Mouse (Mus musculus) thymus, adult 2 months (tissue): ENCODE data around the gene Gpsm2. TPM values are rescaled to one million over a fixed set of nuclear protein-coding genes. Genes with fewer than 3 reads are reported as not detected.
A peak's percentile ranks its signal among the peaks of the same experiment; 100 is the strongest.

ENCODE experiments used
- DNase-seq: peaks from one replicate; pipeline ENCODE4 v3.0.0; 2021
- H3K27ac ChIP-seq: fragments of 200-500 bp; 2 replicates; pipeline ENCODE4 v1.5.1; 2012; ENCODE audit warnings: low read length, control low read depth; ENCODE audit not compliant: control insufficient read depth, insufficient read depth
- H3K27me3 ChIP-seq: fragments of 200-500 bp; 2 replicates; pipeline ENCODE4 v1.6.1; 2012; ENCODE audit warnings: mild to moderate bottlenecking, low read length, moderate library complexity, mixed read lengths; ENCODE audit not compliant: control insufficient read depth, insufficient read depth
- H3K36me3 ChIP-seq: fragments of 200-500 bp; 2 replicates; pipeline ENCODE4 v1.6.1; 2012; ENCODE audit warnings: mild to moderate bottlenecking, low read length, moderate library complexity; ENCODE audit not compliant: control insufficient read depth, insufficient read depth
- H3K4me1 ChIP-seq: fragments of 200-500 bp; replicated peaks from 2 replicates; pipeline ENCODE4 v1.6.1; 2012; ENCODE audit warnings: low read length; ENCODE audit not compliant: control insufficient read depth, insufficient read depth
- H3K4me3 ChIP-seq: fragments of 200-500 bp; 2 replicates; pipeline ENCODE4 v1.5.1; 2012; ENCODE audit warnings: mild to moderate bottlenecking, low read length, control low read depth, moderate library complexity; ENCODE audit not compliant: control insufficient read depth, insufficient read depth
- CTCF ChIP-seq: fragments of 200-500 bp; IDR thresholded peaks from 2 replicates; pipeline ENCODE4 v1.5.1; 2012; ENCODE audit warnings: mild to moderate bottlenecking, control low read depth, low read length, moderate library complexity, borderline replicate concordance; ENCODE audit not compliant: control insufficient read depth, poor library complexity, insufficient read depth; ENCODE audit errors: extremely low read depth
- POLR2A ChIP-seq: fragments of 200-500 bp; IDR thresholded peaks from 2 replicates; pipeline ENCODE4 v1.6.1; 2012; ENCODE audit warnings: mild to moderate bottlenecking, low read length, control low read depth, moderate library complexity; ENCODE audit not compliant: control insufficient read depth, poor library complexity, insufficient read depth; ENCODE audit errors: extremely low read depth
- WGBS: fragments of 180-500 bp; shearing (Covaris S2); methylation state at CpG from one replicate; pipeline ENCODE4 v1.1.7; 2018; 5-methylcytosine and 5-hydroxymethylcytosine counted together
- polyA plus RNA-seq: library from polyadenylated mRNA; depleted of rRNA; stranded (reverse); fragments of >200 nt; gene quantifications from 2 replicates; pipeline ENCODE4 v1.2.3, GENCODE M21; 2012

Gene Gpsm2
- polyA plus RNA-seq, 1 experiment, result 6.2 TPM

- H3K4me1 ChIP-seq, result peaks cover 16% of the 10 kb centered on the region
- no peak overlapping the region for H3K4me3 ChIP-seq
- WGBS, result 51% methylated on average over 3 of the region's 3 CpGs
- no peaks in the 10 kb centered on the region for H3K27me3 ChIP-seq
- no peaks in the 10 kb centered on the region for H3K36me3 ChIP-seq
- no peak for TF ChIP-seq POLR2A
- TF ChIP-seq CTCF, result no peak
- no peak overlapping the region for H3K27ac ChIP-seq
- no peak for DNase-seq
These were observed 4.1 kb downstream of the Gpsm2 start for GRCm38 (mm10) chr3:108717896-108718502.

DNA sequence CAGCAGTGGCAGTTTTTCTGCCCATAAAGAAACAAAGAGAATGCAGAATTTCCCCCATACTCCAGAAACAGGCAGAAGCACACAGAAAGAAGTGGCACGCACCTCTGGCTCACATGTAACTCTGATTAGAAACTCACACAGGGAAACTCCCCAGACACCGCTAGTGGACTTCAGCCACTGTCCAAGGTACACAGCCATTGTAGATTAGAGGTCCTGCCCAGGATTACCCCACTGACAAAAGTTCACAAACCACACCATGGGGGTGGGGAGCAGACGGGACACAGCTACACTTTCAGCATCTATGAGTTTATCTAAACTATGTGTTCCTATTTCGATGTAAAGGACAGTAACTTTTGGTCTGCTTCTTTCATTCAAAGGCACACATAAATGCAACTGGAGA lies 7.3 kb downstream of the Gpsm2 start:
- H3K27ac ChIP-seq, result no peak overlapping the region

DNA sequence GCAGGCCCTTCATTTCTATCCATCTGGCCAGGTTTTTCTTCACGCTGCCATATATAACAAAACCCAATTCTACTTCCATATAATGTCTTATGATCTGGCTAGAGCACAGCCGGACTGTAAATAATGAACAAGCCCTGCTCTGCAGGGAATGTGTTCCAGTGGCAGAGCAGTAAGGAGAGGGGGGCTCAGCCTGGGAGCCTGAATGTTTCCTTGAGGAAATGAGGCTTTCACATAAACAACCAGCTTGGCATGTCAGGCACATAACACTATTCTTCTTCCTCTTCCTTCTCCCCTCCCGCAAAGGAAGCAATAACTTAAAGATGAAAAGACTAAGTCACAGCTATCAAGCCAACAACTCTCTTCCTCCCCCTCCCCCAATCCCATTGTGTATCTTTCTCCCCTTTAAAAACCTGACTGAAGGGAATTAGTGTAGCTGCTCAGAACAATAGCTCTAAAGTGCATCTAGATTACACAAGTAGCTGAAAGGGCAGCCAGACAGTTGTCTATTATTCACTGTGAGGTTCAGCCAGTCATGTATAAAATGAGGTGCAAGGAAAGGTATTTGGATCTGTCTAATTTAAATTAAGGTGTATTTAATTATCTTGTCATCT lies 8.9 kb downstream of the Gpsm2 start:
- Histone ChIP-seq H3K27me3 (no peaks in the 10 kb centered on the region), H3K4me3 (no peak overlapping the region), H3K27ac (peak overlapping the region; percentile 56), H3K36me3 (no peaks in the 10 kb centered on the region), H3K4me1 (peaks cover 12% of the 10 kb centered on the region)
- TF ChIP-seq POLR2A (no peak), CTCF (no peak)
- peak; percentile 20 for DNase-seq
- 39% methylated on average over 3 of the region's 3 CpGs for WGBS

More for the DNA sequence above, 7.3 kb downstream of the Gpsm2 start:
- no peaks in the 10 kb centered on the region for H3K36me3 ChIP-seq
- H3K27me3 ChIP-seq, result no peaks in the 10 kb centered on the region
- TF ChIP-seq CTCF, result no peak
- no peak for TF ChIP-seq POLR2A
- H3K4me3 ChIP-seq, result no peak overlapping the region
- DNase-seq, result no peak
- peaks cover 12% of the 10 kb centered on the region for H3K4me1 ChIP-seq
- 98% methylated on average over 4 of the region's 4 CpGs for WGBS

GRCm38 (mm10) chr3:108711296-108711695 lies 10.8 kb downstream of the Gpsm2 start:
- 98% methylated on average over 5 of the region's 5 CpGs for WGBS
- Histone ChIP-seq H3K4me3 (no peak overlapping the region), H3K4me1 (peaks cover 9% of the 10 kb centered on the region), H3K27me3 (no peaks in the 10 kb centered on the region), H3K27ac (no peak overlapping the region), H3K36me3 (no peaks in the 10 kb centered on the region)
- TF ChIP-seq POLR2A (no peak), CTCF (no peak)
- no peak for DNase-seq

DNA sequence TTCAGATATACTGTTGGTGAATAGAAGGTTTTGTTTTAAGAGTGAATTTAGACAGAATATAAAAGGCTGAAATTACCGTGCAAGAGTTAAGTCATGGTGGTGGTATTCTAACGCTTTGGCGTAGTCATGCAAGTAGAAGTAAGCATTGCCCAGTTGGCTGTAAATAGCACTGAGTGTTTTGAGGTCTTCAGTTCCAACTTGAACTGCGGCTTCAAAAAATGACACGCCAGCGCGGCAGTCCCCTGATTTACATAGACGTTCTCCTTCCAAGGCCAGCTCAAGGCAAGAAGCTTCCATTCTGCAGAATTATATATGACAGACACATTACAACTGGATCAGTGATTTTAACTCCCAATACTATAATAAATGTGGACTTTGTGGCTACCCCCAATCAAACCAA lies 19.3 kb downstream of the Gpsm2 start:
- Histone ChIP-seq H3K27me3 (no peaks in the 10 kb centered on the region), H3K4me1 (no peaks in the 10 kb centered on the region), H3K36me3 (peaks cover 25% of the 10 kb centered on the region), H3K27ac (no peak overlapping the region), H3K4me3 (no peak overlapping the region)
- WGBS, result 98% methylated on average over 8 of the region's 8 CpGs
- TF ChIP-seq CTCF (no peak), POLR2A (no peak)
- no peak for DNase-seq

GRCm38 (mm10) chr3:108701256-108701655 lies 20.9 kb downstream of the Gpsm2 start:
- Histone ChIP-seq H3K36me3 (peaks cover 34% of the 10 kb centered on the region), H3K4me1 (no peaks in the 10 kb centered on the region)
- 86% methylated on average over 1 of the region's 1 CpGs for WGBS

GRCm38 (mm10) chr3:108699786-108700185 lies 22.3 kb downstream of the Gpsm2 start:
- TF ChIP-seq CTCF, result no peak
- TF ChIP-seq POLR2A, result no peak
- no peak overlapping the region for H3K27ac ChIP-seq
- DNase-seq, result no peak
- H3K4me3 ChIP-seq, result no peak overlapping the region
- H3K4me1 ChIP-seq, result no peaks in the 10 kb centered on the region
- peaks cover 43% of the 10 kb centered on the region for H3K36me3 ChIP-seq
- 96% methylated on average over 4 of the region's 4 CpGs for WGBS
- H3K27me3 ChIP-seq, result no peaks in the 10 kb centered on the region

More at GRCm38 (mm10) chr3:108701256-108701655, 20.9 kb downstream of the Gpsm2 start:
- TF ChIP-seq CTCF (no peak), POLR2A (no peak)
- no peaks in the 10 kb centered on the region for H3K27me3 ChIP-seq
- H3K4me3 ChIP-seq, result no peak overlapping the region
- H3K27ac ChIP-seq, result no peak overlapping the region
- no peak for DNase-seq
